Mouse (Mus musculus) effector memory CD4-positive, alpha-beta T cell, adult 7 months (primary cell): ENCODE results near the gene Cct5. TPM values are rescaled to one million over a fixed set of nuclear protein-coding genes. Genes with fewer than 3 reads are reported as not detected.

Source experiments
- polyA plus RNA-seq: library from polyadenylated mRNA; unstranded; fragments of 100-300 nt; shearing (Covaris generic); gene quantifications from one replicate; pipeline ENCODE4 v1.2.1, GENCODE M21; 2017

Cct5 gene
- polyA plus RNA-seq = 275 TPM

GRCm38 (mm10) chr15:31601646-31602374, at the start of gene Cct5, which contains the start of gene Fam173b:
Gene Cct5, minus strand, starts transcription at chr15:31601804.
Gene Fam173b, plus strand, starts transcription at chr15:31601852.

GRCm38 (mm10) chr15:31565184-31565583, 36.4 kb downstream of the Cct5 start, which contains the start of gene Cmbl:
Gene Cmbl, plus strand, starts transcription at chr15:31565389.

Other genes with a start within 250 kb of the Cct5 start
- 1.5 TPM for gene Ankrd33b, start 234.1 kb downstream of the Cct5 start, polyA plus RNA-seq
- 0.67 TPM for gene Ropn1l, start 148.1 kb downstream of the Cct5 start, polyA plus RNA-seq
- gene March6, start 70.8 kb downstream of the Cct5 start, polyA plus RNA-seq = 11.7 TPM
- gene Cmbl, start 36.4 kb downstream of the Cct5 start, polyA plus RNA-seq = not detected
- gene Fam173b, start within 50 bp of the Cct5 start, polyA plus RNA-seq = 11.2 TPM